Mouse (Mus musculus) kidney, adult 2 months (tissue): Measurements from ENCODE around the gene Bbip1. TPM values are rescaled to one million over a fixed set of nuclear protein-coding genes. Genes with fewer than 3 reads are reported as not detected.
A peak's percentile ranks its signal among the peaks of the same experiment; 100 is the strongest.

Experiments used
- DNase-seq: peaks from one replicate; pipeline ENCODE4 v3.0.0; 2021
- H3K27ac ChIP-seq: fragments of 200-500 bp; 2 replicates; pipeline ENCODE4 v1.5.1; 2012; ENCODE audit warnings: low read depth, low read length, control low read depth, inconsistent platforms; ENCODE audit not compliant: insufficient read depth
- H3K27me3 ChIP-seq: fragments of 200-500 bp; replicated peaks from 2 replicates; pipeline ENCODE4 v1.6.1; 2012; ENCODE audit warnings: mild to moderate bottlenecking, moderate library complexity, low read length, inconsistent platforms; ENCODE audit not compliant: control insufficient read depth, insufficient read depth
- H3K36me3 ChIP-seq: fragments of 200-500 bp; 2 replicates; pipeline ENCODE4 v1.6.1; 2012; ENCODE audit warnings: mild to moderate bottlenecking, moderate library complexity, low read length, inconsistent platforms; ENCODE audit not compliant: control insufficient read depth, insufficient read depth
- H3K4me1 ChIP-seq: fragments of 200-500 bp; 2 replicates; pipeline ENCODE4 v1.6.1; 2011; ENCODE audit warnings: low read length; ENCODE audit not compliant: control insufficient read depth, insufficient read depth
- H3K4me3 ChIP-seq: fragments of 200-500 bp; 2 replicates; pipeline ENCODE4 v1.5.1; 2011; ENCODE audit warnings: mild to moderate bottlenecking, low read depth, low read length, control low read depth; ENCODE audit not compliant: insufficient read depth
- CTCF ChIP-seq: fragments of 200-500 bp; conservative IDR thresholded peaks from 2 replicates; pipeline ENCODE4 v1.5.1; 2011; ENCODE audit warnings: low read depth, mild to moderate bottlenecking, control low read depth, low read length, moderate library complexity, mixed read lengths; ENCODE audit not compliant: insufficient read depth, insufficient read length
- POLR2A ChIP-seq: fragments of 200-500 bp; IDR thresholded peaks from one replicate; pipeline ENCODE4 v1.6.1; 2011; ENCODE audit warnings: low read depth, low read length, control low read depth
- WGBS: fragments of 180-500 bp; shearing (Covaris S2); methylation state at CpG from one replicate; pipeline ENCODE4 v1.1.7; 2018; 5-methylcytosine and 5-hydroxymethylcytosine counted together
- polyA plus RNA-seq: library from polyadenylated mRNA; depleted of rRNA; stranded (reverse); fragments of >200 nt; gene quantifications from 2 replicates; pipeline ENCODE4 v1.2.3, GENCODE M21; 2012

Bbip1 gene
- polyA plus RNA-seq, 1 experiment: 12.6 TPM

- 81% methylated on average over 25 of the region's 25 CpGs for WGBS
- TF ChIP-seq POLR2A: no peak
- TF ChIP-seq CTCF: no peak
- Histone ChIP-seq H3K36me3 (no peaks in the 10 kb centered on the region), H3K27ac (no peak overlapping the region), H3K4me1 (peaks cover 6% of the 10 kb centered on the region; the same call in 1 of the 2 replicates), H3K27me3 (no peaks in the 10 kb centered on the region), H3K4me3 (no peak overlapping the region)
- DNase-seq: no peak
Observed at GRCm38 (mm10) chr19:53898970-53899900, 45.2 kb downstream of the Bbip1 start.

GRCm38 (mm10) chr19:53898498-53898897 is 45.9 kb downstream of the Bbip1 start:
- TF ChIP-seq CTCF: no peak
- no peak for TF ChIP-seq POLR2A
- H3K27me3 ChIP-seq: no peaks in the 10 kb centered on the region
- whole genome bisulfite sequencing: 79% methylated on average over 4 of the region's 4 CpGs
- DNase-seq: no peak
- H3K4me3 ChIP-seq: no peak overlapping the region
- H3K4me1 ChIP-seq: peaks cover 6% of the 10 kb centered on the region; the same call in 1 of the 2 replicates
- 0 out of 2 replicates have a peak overlapping the region, but pooled peaks have one; percentile 12 for H3K27ac ChIP-seq
- H3K36me3 ChIP-seq: no peaks in the 10 kb centered on the region

- Histone ChIP-seq H3K4me3 (no peak overlapping the region), H3K27me3 (no peaks in the 10 kb centered on the region), H3K36me3 (no peaks in the 10 kb centered on the region), H3K27ac (0 out of 2 replicates have a peak overlapping the region, but pooled peaks have one; percentile 12), H3K4me1 (peaks cover 6% of the 10 kb centered on the region; the same call in 1 of the 2 replicates)
- TF ChIP-seq POLR2A (no peak), CTCF (no peak)
- no peak for DNase-seq
- WGBS: 77% methylated on average over 5 of the region's 5 CpGs
Observed at GRCm38 (mm10) chr19:53898046-53898445, 46.4 kb downstream of the Bbip1 start.

- TF ChIP-seq CTCF (no peak), POLR2A (no peak)
- no peaks in the 10 kb centered on the region for H3K36me3 ChIP-seq
- H3K4me1 ChIP-seq: no peaks in the 10 kb centered on the region
- H3K4me3 ChIP-seq: no peak overlapping the region
- peak overlapping the region; percentile 62; the same call in 1 of the 2 replicates for H3K27ac ChIP-seq
- 61% methylated on average over 12 of the region's 12 CpGs for WGBS
- H3K27me3 ChIP-seq: no peaks in the 10 kb centered on the region
- peak; percentile 66 for DNase-seq
Observed at GRCm38 (mm10) chr19:53894538-53895121, 49.8 kb downstream of the Bbip1 start.

- DNase-seq: no peak
- no peak overlapping the region for H3K4me3 ChIP-seq
- TF ChIP-seq CTCF (no peak), POLR2A (no peak)
Observed at GRCm38 (mm10) chr19:53893711-53894171, 50.7 kb downstream of the Bbip1 start.

GRCm38 (mm10) chr19:53892838-53893359 is 51.5 kb downstream of the Bbip1 start:
- H3K27me3 ChIP-seq: no peaks in the 10 kb centered on the region
- no peaks in the 10 kb centered on the region for H3K4me1 ChIP-seq
- 72% methylated on average over 9 of the region's 9 CpGs for WGBS
- no peaks in the 10 kb centered on the region for H3K36me3 ChIP-seq
- no peak overlapping the region for H3K27ac ChIP-seq
- no peak overlapping the region for H3K4me3 ChIP-seq
- TF ChIP-seq POLR2A (no peak), CTCF (no peak)
- no peak for DNase-seq

More at GRCm38 (mm10) chr19:53893711-53894171, 50.7 kb downstream of the Bbip1 start:
- 74% methylated on average over 3 of the region's 3 CpGs for WGBS
- no peaks in the 10 kb centered on the region for H3K27me3 ChIP-seq
- no peak overlapping the region for H3K27ac ChIP-seq
- H3K36me3 ChIP-seq: no peaks in the 10 kb centered on the region
- H3K4me1 ChIP-seq: no peaks in the 10 kb centered on the region

GRCm38 (mm10) chr19:53892061-53892460 is 52.4 kb downstream of the Bbip1 start, which contains the start of gene Pdcd4:
Gene Pdcd4, plus strand, starts transcription at chr19:53892231.
- no peak for DNase-seq
- Histone ChIP-seq H3K27ac (no peak within 1 kb of the TSS), H3K4me3 (no peak within 1 kb of the TSS), H3K4me1 (no peaks in the 10 kb centered on the region), H3K36me3 (no peaks in the 10 kb centered on the region), H3K27me3 (no peaks in the 10 kb centered on the region)
- TF ChIP-seq POLR2A (no peak), CTCF (no peak)
- WGBS: 49% methylated on average over 3 of the region's 3 CpGs
